Mouse (Mus musculus) yolk sac, embryonic 10.5 days (tissue): ENCODE data around the gene Exoc3l.

Experiments used
- DNase-seq: peaks from one replicate; pipeline ENCODE4 v3.0.0-alpha.2; 2017; ENCODE audit warnings: low spot score

The Exoc3l gene

GRCm38 (mm10) chr8:105268342-105269074 lies 27.4 kb downstream of the Exoc3l start:
- DNase-seq, result peak; percentile 74

GRCm38 (mm10) chr8:105266775-105267174 lies 29.1 kb downstream of the Exoc3l start:
- DNase-seq, result no peak

- DNase-seq, result peak; percentile 36
Measured at GRCm38 (mm10) chr8:105265128-105265527, 30.8 kb downstream of the Exoc3l start.

- DNase-seq, result peak; percentile 84
Measured at GRCm38 (mm10) chr8:105264024-105264982, 31.6 kb downstream of the Exoc3l start, which contains the start of the genes Tradd and Fbxl8. TSS of gene Tradd (minus strand) at chr8:105264609. TSS of gene Fbxl8 (plus strand) at chr8:105264648.

GRCm38 (mm10) chr8:105263244-105263912 lies 32.5 kb downstream of the Exoc3l start:
- no peak for DNase-seq

- no peak for DNase-seq
Measured at GRCm38 (mm10) chr8:105261326-105261980, 34.4 kb downstream of the Exoc3l start.

GRCm38 (mm10) chr8:105260371-105261099 lies 35.4 kb downstream of the Exoc3l start:
- DNase-seq, result no peak

GRCm38 (mm10) chr8:105259721-105260320 lies 36.1 kb downstream of the Exoc3l start:
- DNase-seq, result peak; percentile 68

- DNase-seq, result no peak
Measured at GRCm38 (mm10) chr8:105258911-105259720, 36.8 kb downstream of the Exoc3l start.

GRCm38 (mm10) chr8:105257318-105258114 lies 38.4 kb downstream of the Exoc3l start:
- DNase-seq, result no peak

GRCm38 (mm10) chr8:105254966-105255350 lies 40.9 kb downstream of the Exoc3l start, which contains the start of gene B3gnt9:
TSS of gene B3gnt9 (minus strand) at chr8:105255153.
- DNase-seq, result peak; percentile 74

GRCm38 (mm10) chr8:105254152-105254965 lies 41.5 kb downstream of the Exoc3l start:
- DNase-seq, result peak; percentile 91

- no peak for DNase-seq
Measured at GRCm38 (mm10) chr8:105253766-105254151, 42.1 kb downstream of the Exoc3l start.

GRCm38 (mm10) chr8:105252680-105253537 lies 43.0 kb downstream of the Exoc3l start:
- no peak for DNase-seq

- DNase-seq, result no peak
Measured at GRCm38 (mm10) chr8:105251954-105252353, 43.9 kb downstream of the Exoc3l start.

GRCm38 (mm10) chr8:105241016-105241415 lies 54.9 kb downstream of the Exoc3l start:
- DNase-seq, result no peak
